Mouse (Mus musculus) WW6 (cell line): ENCODE data around the gene Kat2a.
"Not testable (repeated sequence)": the region's sequence is repeated elsewhere in the genome, so short reads cannot be mapped to it uniquely, and the experiment has no call there.

Experiments used
- DNase-seq: peaks from one replicate; pipeline ENCODE4 v3.0.0-alpha.2; 2013; ENCODE audit warnings: low read depth, low spot score

Kat2a gene

DNA sequence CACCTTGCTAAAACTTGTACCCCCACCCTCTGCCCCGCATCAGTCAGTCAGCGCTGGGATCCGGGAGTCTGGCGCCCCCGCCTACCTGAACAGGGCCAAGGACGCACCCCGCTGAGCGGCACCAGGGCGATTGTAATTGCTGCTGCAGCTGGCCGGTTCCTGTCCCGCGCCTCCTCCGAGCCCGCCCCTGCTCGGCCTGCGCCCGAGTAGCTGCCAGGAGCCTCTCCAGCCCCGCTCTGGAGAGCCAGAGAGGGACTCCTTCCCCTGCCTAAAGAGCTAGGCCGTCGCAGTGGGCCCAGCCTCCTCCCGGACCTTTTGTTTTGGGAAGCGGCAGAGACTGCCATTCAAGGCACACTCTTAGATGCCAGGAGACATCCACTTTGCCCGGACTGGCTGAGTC lies 39.1 kb downstream of the Kat2a start:
- peak; percentile 48 for DNase-seq

DNA sequence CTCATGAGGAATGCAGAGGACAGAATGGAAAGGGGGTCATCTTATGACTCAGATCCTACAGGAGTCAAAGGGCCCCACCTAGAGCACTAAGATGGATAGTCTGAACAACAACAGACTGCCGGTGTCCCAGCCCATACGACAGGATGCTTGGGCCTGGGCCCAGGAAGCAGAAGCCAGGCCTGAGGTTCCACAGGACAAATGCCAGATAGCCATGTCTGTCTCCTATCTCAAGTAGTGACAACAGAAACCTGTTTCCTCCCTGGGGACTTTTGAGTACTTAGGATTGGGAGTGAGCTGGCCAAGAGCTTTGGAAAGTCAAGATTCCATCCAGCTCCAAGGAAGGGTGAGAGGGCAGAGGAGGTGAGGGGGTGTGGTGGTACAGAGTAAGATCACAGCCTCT lies 40.3 kb downstream of the Kat2a start:
- DNase-seq = no peak

DNA sequence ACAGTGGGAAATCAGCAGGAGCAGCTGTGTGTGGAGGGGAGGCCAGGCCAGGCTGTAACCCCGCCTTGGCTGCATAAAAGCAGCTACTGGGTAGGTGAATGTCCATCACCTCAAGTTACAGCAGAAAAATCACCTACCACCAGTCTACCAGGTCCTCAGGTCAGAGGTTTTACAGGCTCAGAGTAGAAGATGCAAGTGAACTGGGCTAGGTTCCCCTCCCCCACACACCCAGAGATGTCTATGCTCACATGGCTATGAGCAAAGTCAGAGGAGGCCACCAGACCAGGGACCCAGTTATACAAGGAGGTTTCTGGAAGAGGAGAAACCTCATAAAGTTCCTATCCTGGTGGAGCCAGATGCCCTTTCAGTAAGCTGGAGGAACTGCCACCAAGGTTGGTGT lies 41.2 kb downstream of the Kat2a start:
- no peak for DNase-seq

DNA sequence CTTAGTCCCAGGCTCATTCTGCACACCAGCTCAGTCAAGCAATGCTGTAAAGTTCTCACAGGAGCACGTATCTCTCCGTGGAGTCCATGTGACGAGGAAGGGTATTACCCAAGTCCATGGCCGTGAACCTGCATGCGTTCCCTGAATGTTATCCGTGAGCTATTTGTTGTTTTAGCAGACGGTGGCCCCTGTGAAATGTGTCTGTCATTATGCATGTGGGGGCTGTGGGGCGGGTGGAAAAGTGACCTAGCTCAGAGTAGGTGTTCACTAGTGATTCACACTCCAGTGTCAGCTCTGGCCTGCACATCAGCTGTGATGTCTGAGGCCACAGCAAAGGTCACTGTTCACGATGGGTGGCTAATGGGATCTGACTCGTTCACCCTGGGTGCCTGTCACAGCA lies 52.5 kb downstream of the Kat2a start:
- no peak for DNase-seq

DNA sequence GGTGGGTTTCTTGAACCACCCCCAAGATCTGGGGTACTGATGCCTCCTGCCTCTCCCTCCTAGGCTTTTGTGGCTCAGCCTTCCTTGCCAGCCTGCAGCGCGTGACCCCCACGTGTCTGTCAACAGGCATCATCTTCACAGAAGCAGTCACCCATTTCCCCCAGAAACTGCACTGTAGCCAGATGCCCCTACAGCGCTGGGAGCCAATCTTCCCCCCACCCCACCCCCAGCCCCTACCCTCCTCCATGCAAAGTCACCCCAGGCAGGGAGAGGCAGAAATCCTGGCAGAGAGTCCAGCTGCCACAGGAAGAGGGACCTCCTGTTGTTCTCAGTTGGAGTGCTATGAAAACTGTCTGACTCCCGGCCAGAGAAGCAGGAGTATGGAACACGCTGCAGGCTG lies 55.8 kb downstream of the Kat2a start:
- no peak for DNase-seq

DNA sequence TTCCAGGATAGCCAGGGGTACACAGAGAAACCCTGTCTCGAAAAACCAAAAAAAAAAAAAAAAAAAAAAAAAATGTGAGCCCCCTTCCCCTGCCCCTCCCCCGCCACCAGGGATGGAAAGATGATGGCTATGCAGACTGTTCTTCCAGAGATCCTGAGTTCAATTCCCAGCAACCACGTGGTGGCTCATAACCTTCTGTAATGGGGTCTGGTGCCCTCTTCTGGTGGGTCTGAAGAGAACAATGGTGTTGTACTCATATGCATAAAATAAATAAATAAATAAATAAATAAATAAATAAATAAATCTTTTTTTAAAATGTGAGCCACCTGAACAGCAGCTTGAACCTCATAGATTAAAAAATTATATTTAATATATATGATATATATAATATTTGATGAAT lies 56.7 kb downstream of the Kat2a start:
- not testable (repeated sequence) for DNase-seq
